Mouse (Mus musculus) myocyte (in vitro differentiated cells): ENCODE results near the gene Wdfy1. TPM values are rescaled to one million over a fixed set of nuclear protein-coding genes. Genes with fewer than 3 reads are reported as not detected.

ENCODE experiments used
- H3K27me3 ChIP-seq: one replicate; pipeline ENCODE4 v1.6.1; 2011; ENCODE audit not compliant: control insufficient read depth, insufficient read depth, insufficient read length
- H3K36me3 ChIP-seq: one replicate; pipeline ENCODE4 v1.6.1; 2011; ENCODE audit not compliant: control insufficient read depth, insufficient read depth
- H3K4me2 ChIP-seq: one replicate; pipeline ENCODE4 v1.6.1; 2011; ENCODE audit warnings: low read depth, control low read depth
- H3K4me3 ChIP-seq: one replicate; pipeline ENCODE4 v1.5.1; 2011; ENCODE audit warnings: mild to moderate bottlenecking, control low read depth, moderate library complexity
- H3K79me2 ChIP-seq: one replicate; pipeline ENCODE4 v1.6.1; 2011; ENCODE audit not compliant: control insufficient read depth, insufficient read depth
- H3ac ChIP-seq: one replicate; pipeline ENCODE4 v1.6.1; 2011; ENCODE audit not compliant: control insufficient read depth, insufficient read length
- CEBPB ChIP-seq: IDR thresholded peaks from 2 replicates; pipeline ENCODE4 v1.6.1; 2011; ENCODE audit warnings: mild to moderate bottlenecking, moderate library complexity; ENCODE audit not compliant: poor library complexity, insufficient read depth, severe bottlenecking
- E2F4 ChIP-seq: IDR thresholded peaks from one replicate; pipeline ENCODE4 v1.6.1; 2011; ENCODE audit warnings: mild to moderate bottlenecking, control low read depth, moderate library complexity; ENCODE audit not compliant: insufficient read depth
- MAX ChIP-seq: IDR thresholded peaks from one replicate; pipeline ENCODE4 v1.6.1; 2011; ENCODE audit warnings: low read depth, mild to moderate bottlenecking, control low read depth
- MYOD1 ChIP-seq, 3 experiments: IDR thresholded peaks; one replicate each; pipeline ENCODE4 v1.6.1; 2011; ENCODE audit warnings: control low read depth in 2 of 3, low read depth in 2 of 3, mild to moderate bottlenecking in 2 of 3, moderate library complexity in 1 of 3; ENCODE audit not compliant: insufficient read length in 2 of 3, control insufficient read depth in 1 of 3
- MYOG ChIP-seq, 3 experiments: IDR thresholded peaks; one replicate each; pipeline ENCODE4 v1.6.1; 2011; ENCODE audit warnings: control low read depth in 2 of 3, low read depth in 2 of 3, mild to moderate bottlenecking in 2 of 3; ENCODE audit not compliant: insufficient read length in 2 of 3, control insufficient read depth in 1 of 3, insufficient read depth in 1 of 3
- POLR2A ChIP-seq: IDR thresholded peaks from one replicate; pipeline ENCODE4 v1.6.1; 2011; ENCODE audit warnings: low read depth, mild to moderate bottlenecking, control low read depth, moderate library complexity; ENCODE audit not compliant: insufficient read length
- POLR2AphosphoS2 ChIP-seq: IDR thresholded peaks from one replicate; pipeline ENCODE4 v1.6.1; 2011; ENCODE audit warnings: low read depth, control low read depth; ENCODE audit not compliant: insufficient read length
- REST ChIP-seq: IDR thresholded peaks from one replicate; pipeline ENCODE4 v1.6.1; 2011; ENCODE audit warnings: mild to moderate bottlenecking, control low read depth, moderate library complexity; ENCODE audit not compliant: insufficient read depth, insufficient read length
- SRF ChIP-seq: IDR thresholded peaks from one replicate; pipeline ENCODE4 v1.6.1; 2011; ENCODE audit warnings: low read depth; ENCODE audit not compliant: control insufficient read depth, insufficient read length
- TCF12 ChIP-seq: IDR thresholded peaks from one replicate; pipeline ENCODE4 v1.6.1; 2011; ENCODE audit warnings: mild to moderate bottlenecking, control low read depth; ENCODE audit not compliant: poor library complexity, insufficient read depth, severe bottlenecking
- TCF3 ChIP-seq: IDR thresholded peaks from one replicate; pipeline ENCODE4 v1.6.1; 2011; ENCODE audit warnings: low read depth, control low read depth; ENCODE audit not compliant: insufficient read length
- USF1 ChIP-seq: IDR thresholded peaks from one replicate; pipeline ENCODE4 v1.6.1; 2011; ENCODE audit warnings: low read depth, mild to moderate bottlenecking, control low read depth, moderate library complexity
- polyA plus RNA-seq: library from polyadenylated mRNA; unstranded; fragments of >200 nt; fragmentation: generic; extraction: Trizol; gene quantifications from one replicate; pipeline ENCODE4 v1.2.1, GENCODE M21; 2012; ENCODE audit warnings: missing spikeins

The Wdfy1 gene
- polyA plus RNA-seq, 1 experiment: 28.6 TPM

- Histone ChIP-seq H3K4me2 (peak overlapping the region; percentile 72), H3K27me3 (no peaks in the 10 kb centered on the region), H3ac (no peak overlapping the region), H3K4me3 (peak overlapping the region; percentile 93), H3K79me2 (peaks cover 50% of the 10 kb centered on the region), H3K36me3 (no peaks in the 10 kb centered on the region)
- TF ChIP-seq MYOD1 (IDR thresholded peaks at IDR 0.05; ENCODE audit: control insufficient read depth in 1 of 3, insufficient read length in 2 of 3, low read depth in 2 of 3): no peak
Observed at GRCm38 (mm10) chr1:79759436-79759972, 16.4 kb downstream of the Wdfy1 start.

GRCm38 (mm10) chr1:79759006-79759405 lies 16.9 kb downstream of the Wdfy1 start:
- Histone ChIP-seq H3K4me3 (peak overlapping the region; percentile 93), H3K27me3 (no peaks in the 10 kb centered on the region), H3K79me2 (peaks cover 54% of the 10 kb centered on the region), H3ac (no peak overlapping the region), H3K4me2 (peak overlapping the region; percentile 72), H3K36me3 (no peaks in the 10 kb centered on the region)
- TF ChIP-seq POLR2A (no peak), SRF (no peak), USF1 (no peak), MYOG (IDR thresholded peaks at IDR 0.05; ENCODE audit: control insufficient read depth in 1 of 3, insufficient read depth in 1 of 3, insufficient read length in 2 of 3, low read depth in 2 of 3) (no peak), CEBPB (no peak), TCF3 (no peak), MYOD1 (IDR thresholded peaks at IDR 0.05; ENCODE audit: control insufficient read depth in 1 of 3, insufficient read length in 2 of 3, low read depth in 2 of 3) (no peak), E2F4 (no peak)

DNA sequence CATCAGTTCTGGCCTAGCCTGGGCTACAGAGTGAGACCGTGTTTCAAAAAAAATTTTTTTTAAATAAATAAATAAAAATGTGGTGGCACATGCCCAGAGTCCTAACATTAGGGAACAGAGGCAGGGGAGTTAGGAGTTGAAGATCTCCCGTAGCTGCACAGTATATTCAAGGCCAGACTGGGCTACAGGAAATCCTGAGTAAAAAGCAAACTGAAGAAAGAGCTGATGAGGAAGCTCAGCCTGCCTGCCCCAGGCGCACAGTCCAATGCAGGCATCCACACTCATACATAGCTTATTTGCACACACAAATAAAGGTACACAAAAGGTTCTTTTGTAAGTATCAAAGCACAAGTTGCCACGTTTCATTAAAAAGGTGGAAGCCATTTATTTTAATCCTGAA lies 18.3 kb downstream of the Wdfy1 start:
- Histone ChIP-seq H3K4me2 (no peak overlapping the region), H3K4me3 (no peak overlapping the region), H3K36me3 (no peaks in the 10 kb centered on the region), H3K79me2 (peaks cover 67% of the 10 kb centered on the region), H3K27me3 (no peaks in the 10 kb centered on the region), H3ac (no peak overlapping the region)
- TF ChIP-seq MYOD1 (IDR thresholded peaks at IDR 0.05; ENCODE audit: control insufficient read depth in 1 of 3, insufficient read length in 2 of 3, low read depth in 2 of 3) (no peak), MYOG (IDR thresholded peaks at IDR 0.05; ENCODE audit: control insufficient read depth in 1 of 3, insufficient read depth in 1 of 3, insufficient read length in 2 of 3, low read depth in 2 of 3) (no peak), USF1 (no peak), TCF12 (no peak), E2F4 (no peak), SRF (no peak), POLR2AphosphoS2 (no peak), POLR2A (no peak), TCF3 (no peak), CEBPB (no peak), REST (no peak), MAX (no peak)

GRCm38 (mm10) chr1:79757161-79757560 lies 18.8 kb downstream of the Wdfy1 start:
- Histone ChIP-seq H3K4me3 (no peak overlapping the region), H3ac (no peak overlapping the region), H3K4me2 (no peak overlapping the region), H3K27me3 (no peaks in the 10 kb centered on the region), H3K79me2 (peaks cover 69% of the 10 kb centered on the region), H3K36me3 (no peaks in the 10 kb centered on the region)
- TF ChIP-seq TCF3 (no peak), POLR2A (no peak)

DNA sequence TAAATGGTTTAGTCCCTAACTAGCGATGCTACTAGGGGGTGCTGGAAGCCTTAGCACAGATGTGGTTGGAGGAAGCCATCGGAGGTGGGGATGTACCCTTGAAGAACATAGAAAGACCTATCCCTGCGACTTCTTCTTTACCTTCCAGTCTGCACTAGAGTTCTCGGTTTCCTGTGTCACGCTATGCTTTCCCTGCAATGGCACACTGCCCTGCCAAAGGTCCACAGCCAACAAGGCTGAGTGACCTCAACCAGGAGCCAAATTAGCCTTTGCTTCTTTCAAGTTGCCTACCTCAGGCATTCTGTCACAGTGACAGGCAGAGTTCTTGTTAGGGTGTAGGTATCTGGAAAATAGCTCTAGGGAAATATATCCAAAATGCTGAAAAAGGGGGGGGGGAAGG lies 19.5 kb downstream of the Wdfy1 start:
- TF ChIP-seq POLR2AphosphoS2 (no peak), CEBPB (no peak), TCF12 (no peak), SRF (no peak), MYOD1 (IDR thresholded peaks at IDR 0.05; ENCODE audit: control insufficient read depth in 1 of 3, insufficient read length in 2 of 3, low read depth in 2 of 3) (no peak), E2F4 (no peak), MYOG (IDR thresholded peaks at IDR 0.05; ENCODE audit: control insufficient read depth in 1 of 3, insufficient read depth in 1 of 3, insufficient read length in 2 of 3, low read depth in 2 of 3) (no peak), MAX (no peak), USF1 (no peak), REST (no peak)
- H3K36me3 ChIP-seq: no peaks in the 10 kb centered on the region
- H3ac ChIP-seq: no peak overlapping the region
- peaks cover 74% of the 10 kb centered on the region for H3K79me2 ChIP-seq
- H3K4me3 ChIP-seq: no peak overlapping the region
- no peak overlapping the region for H3K4me2 ChIP-seq
- H3K27me3 ChIP-seq: no peaks in the 10 kb centered on the region
